Mouse (Mus musculus): ENCODE data around the gene Mt3.

The Mt3 gene

GRCm38 (mm10) chr8:94184357-94184843 is 32.0 kb downstream of the Mt3 start:
- DNase-seq (ENCODE audit: extremely low spot score), result no peak

GRCm38 (mm10) chr8:94185791-94186190 is 33.4 kb downstream of the Mt3 start:
- DNase-seq (ENCODE audit: extremely low spot score), result no peak

- DNase-seq (ENCODE audit: extremely low spot score), result peak; percentile 70
Measured at GRCm38 (mm10) chr8:94186542-94186941, 34.1 kb downstream of the Mt3 start.

GRCm38 (mm10) chr8:94187290-94188002 is 35.0 kb downstream of the Mt3 start:
- DNase-seq (ENCODE audit: extremely low spot score), result peak; percentile 29

- no peak for DNase-seq (ENCODE audit: extremely low spot score)
Measured at GRCm38 (mm10) chr8:94189275-94190031, 37.0 kb downstream of the Mt3 start.

- DNase-seq (ENCODE audit: extremely low spot score), result peak; percentile 26
Measured at GRCm38 (mm10) chr8:94191101-94191691, 38.8 kb downstream of the Mt3 start.

GRCm38 (mm10) chr8:94192926-94193325 is 40.5 kb downstream of the Mt3 start:
- DNase-seq (ENCODE audit: extremely low spot score), result no peak

GRCm38 (mm10) chr8:94194591-94195223 is 42.3 kb downstream of the Mt3 start:
- DNase-seq (ENCODE audit: extremely low spot score), result no peak

- DNase-seq (ENCODE audit: extremely low spot score), result peak; percentile 84
Measured at GRCm38 (mm10) chr8:94199202-94199869, 46.9 kb downstream of the Mt3 start.
